Mouse (Mus musculus): ENCODE measurements around the gene Pnma3.

DNA sequence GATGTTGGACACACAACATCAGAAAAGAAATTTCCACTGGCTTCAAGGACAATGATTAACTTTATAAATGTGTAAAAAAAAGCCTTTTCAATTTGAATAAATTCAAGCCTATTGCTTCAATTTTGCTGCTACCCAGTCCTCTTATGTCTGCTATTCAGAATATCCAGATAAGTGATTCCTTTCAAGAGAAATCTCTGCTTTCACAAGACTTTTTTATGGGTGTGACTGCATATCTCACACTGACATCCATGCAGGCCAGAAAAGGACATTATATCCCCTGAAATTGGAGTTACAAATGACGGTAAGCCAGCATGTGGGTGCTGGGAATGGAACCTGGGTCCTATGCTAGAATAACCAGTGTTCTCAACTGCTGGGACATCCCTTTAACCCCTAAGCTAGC lies 3.1 kb upstream of the Pnma3 start:
- TF ChIP-seq CTCF (IDR thresholded peaks at IDR 0.05; ENCODE audit: low read depth, low read length) (no peak), POLR2AphosphoS5 (IDR thresholded peaks at IDR 0.05; ENCODE audit: insufficient replicate concordance, low read depth, low read length) (no peak), TAL1 (conservative IDR thresholded peaks at IDR 0.05; ENCODE audit: low read depth, low read length) (no peak)

All from G1E (cell line).